8 mouse cellular contexts compared by ENCODE assay signal in the genomic region with DNA sequence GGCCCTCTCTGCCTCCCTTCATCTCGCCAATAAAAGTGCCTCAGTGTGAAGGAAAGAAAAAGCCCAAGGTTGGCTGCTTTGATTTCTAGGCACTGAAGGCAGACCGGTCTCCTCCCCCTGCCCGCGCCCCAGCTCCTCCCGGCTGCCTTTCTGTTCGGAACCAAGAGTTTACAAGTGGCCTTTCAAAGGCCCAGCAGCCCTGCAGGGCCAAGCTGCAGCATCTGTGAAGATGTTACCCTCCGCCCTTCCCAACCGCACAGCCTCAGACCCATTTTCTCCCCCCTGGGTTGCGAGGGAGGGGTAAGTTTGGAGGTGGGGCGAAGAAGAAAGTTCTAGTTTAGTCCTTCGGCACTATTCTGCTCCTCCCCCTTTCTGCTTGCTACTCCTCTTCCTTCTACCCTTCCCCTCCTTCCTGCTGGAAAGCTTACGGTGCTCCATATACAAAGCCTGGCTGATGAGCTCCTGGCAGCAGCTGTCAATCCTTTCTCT.
DNase-seq lines count a peak whose midpoint lies in the region; ATAC-seq lines count a peak whose summit lies in the region.

No protein-coding gene starts in this region.

- peak; percentile 44 for ATAC-seq in kidney, embryonic 15.5 days (replicated peaks; ENCODE audit: low FRiP score)
- ATAC-seq in liver, embryonic 13.5 days (ENCODE audit: low read depth): peak; percentile 13; the same call in 1 of the 2 replicates
- no peak; the same call in 1 of the 2 replicates for ATAC-seq in neural tube, embryonic 14.5 days (ENCODE audit: low read depth)

- H3K9me3 ChIP-seq in kidney, embryonic 15.5 days (replicated peaks): no peaks in the 10 kb centered on the region
- H3K9me3 ChIP-seq in liver, embryonic 13.5 days (replicated peaks): no peaks in the 10 kb centered on the region
- H3K9me3 ChIP-seq in neural tube, embryonic 14.5 days (ENCODE audit: control insufficient read depth, low read length): no peaks in the 10 kb centered on the region

- DNase-seq in kidney, postnatal 4 days: no peak
- DNase-seq in R1 (ENCODE audit: low read depth, low spot score): peak; percentile 93
- DNase-seq in gastrocnemius, postnatal 25 days: peak; percentile 85
- DNase-seq in liver, embryonic 13.5 days: no peak
- no peak for DNase-seq in adrenal gland, postnatal 36 days
- no peak for DNase-seq in layer of hippocampus, adult 9-11 months

- WGBS in kidney, embryonic 15.5 days: under 1% methylated on average over 12 of the region's 12 CpGs
- WGBS in liver, embryonic 13.5 days (ENCODE audit: insufficient replicate concordance): 14% methylated on average over 12 of the region's 12 CpGs
- 0% methylated on average over 12 of the region's 12 CpGs for WGBS in neural tube, embryonic 14.5 days

- peak overlapping the region; percentile 76 for H3K4me2 ChIP-seq in kidney, embryonic 15.5 days
- peak overlapping the region; percentile 61 for H3K4me2 ChIP-seq in liver, embryonic 13.5 days
- peak overlapping the region; percentile 53 for H3K4me2 ChIP-seq in neural tube, embryonic 14.5 days (ENCODE audit: low read depth, low read length)

- H3K4me3 ChIP-seq in kidney, embryonic 15.5 days (replicated peaks): peak overlapping the region; percentile 66
- H3K4me3 ChIP-seq in liver, embryonic 13.5 days (replicated peaks): peak overlapping the region; percentile 59
- H3K4me3 ChIP-seq in neural tube, embryonic 14.5 days (ENCODE audit: low read depth, low read length): peak overlapping the region; percentile 38

- no peaks in the 10 kb centered on the region for H3K36me3 ChIP-seq in kidney, embryonic 15.5 days
- H3K36me3 ChIP-seq in liver, embryonic 13.5 days: no peaks in the 10 kb centered on the region
- H3K36me3 ChIP-seq in neural tube, embryonic 14.5 days (ENCODE audit: control insufficient read depth, insufficient read depth, low read length): no peaks in the 10 kb centered on the region

- peaks cover 19% of the 10 kb centered on the region for H3K4me1 ChIP-seq in kidney, embryonic 15.5 days
- peaks cover 7% of the 10 kb centered on the region for H3K4me1 ChIP-seq in liver, embryonic 13.5 days (replicated peaks)
- peaks cover 8% of the 10 kb centered on the region for H3K4me1 ChIP-seq in neural tube, embryonic 14.5 days (ENCODE audit: control insufficient read depth, insufficient read depth, low read length)

- peak overlapping the region; percentile 99 for H3K27ac ChIP-seq in kidney, embryonic 15.5 days
- H3K27ac ChIP-seq in liver, embryonic 13.5 days: peak overlapping the region; percentile 39
- peak overlapping the region; percentile 85 for H3K27ac ChIP-seq in neural tube, embryonic 14.5 days (ENCODE audit: low read depth, low read length)

- no peaks in the 10 kb centered on the region for H3K27me3 ChIP-seq in kidney, embryonic 15.5 days
- H3K27me3 ChIP-seq in liver, embryonic 13.5 days: peaks cover 24% of the 10 kb centered on the region
- H3K27me3 ChIP-seq in neural tube, embryonic 14.5 days (ENCODE audit: control insufficient read depth, insufficient read depth, low read length): no peaks in the 10 kb centered on the region; the same call in 1 of the 2 replicates

- H3K9ac ChIP-seq in kidney, embryonic 15.5 days: peak overlapping the region; percentile 69
- peak overlapping the region; percentile 43; the same call in 1 of the 2 replicates for H3K9ac ChIP-seq in liver, embryonic 13.5 days
- H3K9ac ChIP-seq in neural tube, embryonic 14.5 days (replicated peaks; ENCODE audit: low read depth, low read length): peak overlapping the region; percentile 65

Comparison
In these comparisons a context has a peak if more than half of its experiments do, and no peak if none do; other contexts are left out.
1. H3K27ac ChIP-seq: peak in every context shown above with its lines; median percentile 99 in kidney, embryonic 15.5 days; 85 in neural tube, embryonic 14.5 days; 39 in liver, embryonic 13.5 days.
2. DNase-seq: peak in R1 (single experiment) and gastrocnemius, postnatal 25 days (single experiment); none in kidney, postnatal 4 days (0 of 2), liver, embryonic 13.5 days (single experiment), adrenal gland, postnatal 36 days (0 of 2) and layer of hippocampus, adult 9-11 months (single experiment).
3. Peak in every context shown above with its lines, with median percentiles within 50 percentile points of each other: H3K4me2 ChIP-seq, H3K4me3 ChIP-seq and H3K9ac ChIP-seq.